Mouse (Mus musculus): ENCODE measurements at regions not wholly inside any gene's neighbourhood (a gene's known extent, or its start where the extent isn't known, plus 50 kb on each side); places are given as distances from the start of the nearest gene placed in this dataset.

DNA sequence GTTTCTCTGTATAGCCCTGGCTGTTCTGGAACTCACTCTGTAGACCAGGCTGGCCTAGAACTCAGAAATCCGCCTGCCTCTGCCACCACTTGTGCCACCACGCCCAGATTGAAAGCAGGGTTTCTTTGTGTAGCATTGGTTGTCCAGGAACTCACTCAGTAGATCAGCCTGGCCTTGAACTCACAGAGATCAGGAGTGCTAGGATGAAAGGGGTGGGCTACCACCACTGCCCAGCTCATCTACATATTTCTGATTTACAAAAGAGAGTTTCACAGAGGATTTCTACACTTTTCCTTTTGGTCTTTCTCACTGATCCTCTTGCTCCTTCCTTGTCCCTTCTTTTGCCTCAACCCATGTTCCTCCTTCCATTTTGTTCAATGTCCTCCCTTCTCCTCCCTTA lies 53.1 kb upstream of the Lbx1 start:
- DNase-seq, result no peak

DNA sequence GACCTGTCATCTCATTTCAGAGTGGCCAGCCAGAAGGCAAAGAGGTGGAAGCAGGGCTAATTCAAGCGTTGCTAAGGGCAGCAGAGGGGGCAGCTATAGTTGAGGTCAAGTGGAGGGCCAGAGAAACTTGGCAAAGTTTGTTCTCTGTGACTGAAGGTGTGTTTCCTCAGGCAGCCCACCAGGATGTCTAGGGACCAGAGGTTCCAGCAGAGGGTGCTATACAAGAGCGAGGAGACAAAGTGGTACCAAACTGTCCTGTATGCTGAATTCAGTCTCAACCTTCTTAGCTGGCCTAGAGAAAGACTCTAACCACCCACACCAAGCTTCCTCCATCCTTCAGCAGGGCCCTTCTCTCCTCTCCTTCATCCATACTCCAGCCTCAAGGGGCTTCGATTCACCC lies 62.2 kb upstream of the Lbx1 start:
- DNase-seq, result no peak

- no peak for DNase-seq
Observed at GRCm38 (mm10) chr19:45299341-45299740, 63.7 kb upstream of the Lbx1 start.

- DNase-seq, result no peak
Observed at GRCm38 (mm10) chr19:45299768-45300167, 63.8 kb upstream of the Btrc start.

GRCm38 (mm10) chr19:45300691-45301431 lies 62.7 kb upstream of the Btrc start:
- peak in 1 of 2 experiments; percentile 39 for DNase-seq

GRCm38 (mm10) chr19:45301432-45301732 lies 62.2 kb upstream of the Btrc start:
- DNase-seq, result no peak

DNA sequence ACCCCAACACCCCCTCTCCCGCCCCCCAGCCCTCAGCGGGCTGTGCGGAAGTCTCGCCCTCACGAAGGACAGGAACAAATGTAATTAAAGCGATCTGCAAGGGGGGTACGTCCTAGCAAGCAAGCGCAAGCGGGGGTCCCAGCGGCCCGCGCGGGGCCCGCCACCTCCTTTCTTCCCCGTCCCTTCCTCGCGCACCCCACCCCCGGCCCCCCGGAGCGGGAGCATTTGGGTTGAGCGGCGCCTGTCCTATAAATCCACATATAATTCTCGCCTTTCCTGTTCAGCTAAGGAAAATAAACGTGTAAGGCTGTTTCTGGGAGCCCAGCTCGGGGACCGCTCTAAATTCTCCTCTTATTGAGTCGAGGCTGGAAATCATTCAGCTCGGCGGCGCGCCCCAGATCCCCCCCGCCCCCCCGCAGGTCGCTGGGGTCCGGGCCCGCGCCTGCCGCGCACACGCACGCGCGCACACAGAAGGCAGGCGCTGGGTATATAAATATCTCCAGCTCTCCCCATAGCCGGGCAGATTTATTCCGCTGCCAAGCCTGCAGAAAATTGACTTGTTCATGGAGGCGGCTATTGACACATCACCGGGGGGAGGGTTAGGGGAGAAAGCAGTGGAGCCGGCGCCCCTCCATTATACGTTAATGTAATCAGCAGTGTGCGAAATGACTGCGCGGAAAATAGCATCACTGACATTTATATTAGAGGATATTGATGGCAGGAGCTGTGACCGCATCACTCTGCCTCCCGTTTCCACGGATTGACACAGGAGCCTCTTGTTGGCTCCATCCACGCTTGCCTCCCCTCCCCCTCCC lies 61.6 kb upstream of the Btrc start:
- DNase-seq, result peak in 1 of 2 experiments; percentile 21

DNA sequence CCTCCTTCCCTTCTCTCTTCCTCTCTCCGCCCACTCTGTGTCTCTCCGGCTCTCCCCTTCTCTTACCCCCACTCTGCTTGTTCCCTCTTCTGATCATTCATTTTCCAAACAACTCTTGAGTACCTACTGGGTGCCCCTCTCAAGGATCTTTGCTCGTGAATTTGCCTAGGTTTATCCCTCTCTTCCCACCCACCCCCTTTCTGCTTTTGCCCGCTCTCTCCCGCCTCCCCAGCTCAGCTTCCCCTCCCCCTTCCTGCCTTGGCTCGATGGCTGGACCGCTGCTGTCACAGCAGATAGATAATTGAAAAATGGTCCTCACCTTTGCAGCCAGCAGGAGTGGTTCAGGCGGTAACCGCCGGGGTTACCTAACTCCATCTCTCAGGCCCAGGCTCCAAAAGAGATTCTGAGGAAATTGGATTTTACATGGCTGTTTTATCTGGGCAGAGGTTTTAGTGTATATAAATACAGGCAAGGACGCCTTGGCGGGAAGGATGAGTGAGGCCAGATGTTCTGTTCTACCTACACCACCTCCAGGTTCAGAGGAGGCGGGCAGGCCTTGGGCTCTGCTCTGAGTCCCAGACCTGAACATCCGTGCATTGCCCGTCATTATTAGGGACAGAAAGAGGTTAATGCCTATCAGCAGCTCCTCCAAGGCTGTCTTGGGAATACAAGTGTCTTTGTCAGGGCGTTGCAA lies 60.8 kb upstream of the Btrc start:
- no peak for DNase-seq

DNA sequence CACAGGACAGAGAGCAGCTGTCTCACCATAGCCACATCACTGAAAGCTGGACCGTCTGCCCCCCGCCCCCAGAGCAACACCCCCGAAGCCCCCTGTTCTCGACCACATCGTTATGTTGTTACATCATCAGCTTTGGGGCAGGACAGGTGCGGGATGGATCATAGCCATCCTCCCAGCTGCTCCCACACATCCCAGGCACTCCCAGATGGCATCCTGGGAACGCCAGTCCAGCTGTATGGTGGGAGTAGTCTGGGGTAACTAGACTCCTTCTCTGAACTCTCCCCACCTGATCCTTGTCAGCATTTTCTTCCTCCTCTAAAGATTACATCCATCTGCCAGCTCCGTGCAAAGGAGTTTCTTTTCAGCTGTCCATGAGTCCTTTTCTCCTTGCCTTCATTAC lies 59.0 kb upstream of the Btrc start:
- no peak for DNase-seq

DNA sequence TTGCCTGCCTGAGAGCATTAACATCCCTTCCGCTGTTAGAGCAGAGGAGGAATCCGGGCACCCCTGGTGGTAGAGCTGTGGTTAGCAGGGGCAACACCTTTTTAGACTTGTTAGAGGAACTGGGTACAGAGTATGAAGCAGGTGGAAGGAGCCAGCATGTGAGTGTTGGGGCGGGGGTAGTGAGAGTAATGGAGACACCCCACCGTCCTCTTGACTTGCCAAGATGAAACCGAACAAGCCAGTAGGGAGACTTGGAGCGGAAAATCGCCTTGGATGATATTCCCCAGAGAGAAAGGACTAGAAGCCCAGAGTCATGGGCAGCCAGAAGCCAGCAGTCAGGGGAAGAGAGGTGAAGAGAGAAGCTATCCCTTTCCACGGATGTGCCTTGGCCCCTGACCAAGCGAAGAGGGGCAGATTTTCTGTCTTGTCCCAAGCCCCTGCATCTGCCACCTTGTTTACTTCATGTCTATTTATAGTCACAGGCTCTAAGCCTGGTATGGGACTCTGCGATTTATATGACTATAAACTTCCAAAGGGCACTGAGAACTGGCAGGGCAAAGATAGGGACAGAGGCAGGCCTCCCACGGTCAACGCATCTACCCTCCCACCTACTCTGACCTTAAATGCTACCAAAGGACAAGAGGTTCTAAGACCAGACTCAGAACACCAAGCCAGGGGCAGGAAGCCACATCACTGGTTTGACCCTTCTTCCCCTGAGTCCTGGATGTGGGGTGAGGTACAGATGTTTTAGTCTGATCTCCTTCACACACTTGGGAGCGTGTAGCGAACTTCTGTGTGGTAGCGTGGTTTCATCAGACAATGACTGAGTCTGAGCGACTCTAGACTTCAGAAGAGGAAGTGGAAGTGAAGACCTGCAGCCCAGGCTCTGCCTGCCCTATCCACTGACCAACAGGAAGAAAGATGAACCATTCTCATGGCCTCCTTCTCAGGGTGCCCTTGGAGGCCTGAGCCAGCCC lies 55.9 kb upstream of the Btrc start:
- DNase-seq, result peak in 1 of 2 experiments; percentile 33

DNA sequence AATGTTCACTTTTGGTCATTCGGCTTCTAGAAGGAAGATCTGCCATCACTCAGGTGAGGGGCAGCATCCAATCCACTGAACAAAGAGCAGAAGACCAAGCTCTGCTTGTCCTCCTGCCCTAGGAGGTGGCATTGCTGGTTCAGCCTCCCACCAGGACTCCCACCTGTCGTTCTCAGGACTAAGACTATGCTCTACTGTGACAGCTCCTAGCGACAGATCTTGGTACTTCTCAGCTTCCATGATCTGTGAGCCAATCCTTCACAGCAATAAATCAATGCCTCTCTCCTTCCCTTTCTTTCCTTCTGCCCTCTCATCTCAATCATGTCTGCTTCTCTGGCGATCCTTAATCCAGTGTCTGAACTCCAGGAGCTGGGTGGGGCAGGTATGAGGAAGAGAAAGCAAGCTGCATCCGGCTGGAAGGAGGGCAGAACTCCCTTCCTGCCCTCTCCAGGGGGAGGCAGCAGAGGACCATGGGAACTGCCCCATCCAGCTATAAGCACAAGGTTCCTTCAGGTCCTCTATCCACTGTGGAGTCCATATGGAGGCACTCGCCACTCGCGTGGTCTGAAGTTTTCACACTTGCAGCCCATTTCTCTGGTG lies 54.8 kb upstream of the Btrc start:
- DNase-seq, result peak in 1 of 2 experiments; percentile 71

DNA sequence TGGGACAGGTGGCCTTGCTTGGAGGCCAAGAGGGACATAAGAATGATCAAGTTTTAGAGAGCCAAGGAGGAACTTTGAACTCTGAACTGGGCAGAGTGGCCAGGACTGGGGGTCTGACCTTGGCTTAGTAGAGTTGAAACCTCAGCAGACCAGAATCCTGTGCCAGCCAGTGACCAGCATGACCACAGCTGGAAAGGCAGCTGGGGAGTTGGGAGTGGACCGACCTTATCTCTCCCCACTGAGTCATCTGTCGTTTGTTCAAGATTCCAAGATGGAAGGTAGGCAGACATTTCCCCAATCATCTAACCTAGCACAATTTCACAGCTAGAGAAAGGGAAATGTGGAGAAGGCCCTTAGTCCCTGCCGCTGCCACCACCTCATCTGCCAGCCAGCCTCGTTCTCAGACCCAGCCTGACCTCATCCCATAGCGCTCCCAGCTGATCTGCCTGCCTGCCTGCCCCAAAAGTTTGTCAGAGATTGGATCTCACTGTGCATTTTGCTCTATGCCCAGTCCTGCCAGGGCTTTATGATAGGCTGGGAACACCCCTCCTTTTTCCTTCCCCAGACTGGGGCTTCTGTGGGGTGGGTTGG lies 53.1 kb upstream of the Btrc start:
- DNase-seq, result no peak

- DNase-seq, result peak; percentile 63 to 78
Observed at GRCm38 (mm10) chr19:45310944-45311603, 52.5 kb upstream of the Btrc start.

DNA sequence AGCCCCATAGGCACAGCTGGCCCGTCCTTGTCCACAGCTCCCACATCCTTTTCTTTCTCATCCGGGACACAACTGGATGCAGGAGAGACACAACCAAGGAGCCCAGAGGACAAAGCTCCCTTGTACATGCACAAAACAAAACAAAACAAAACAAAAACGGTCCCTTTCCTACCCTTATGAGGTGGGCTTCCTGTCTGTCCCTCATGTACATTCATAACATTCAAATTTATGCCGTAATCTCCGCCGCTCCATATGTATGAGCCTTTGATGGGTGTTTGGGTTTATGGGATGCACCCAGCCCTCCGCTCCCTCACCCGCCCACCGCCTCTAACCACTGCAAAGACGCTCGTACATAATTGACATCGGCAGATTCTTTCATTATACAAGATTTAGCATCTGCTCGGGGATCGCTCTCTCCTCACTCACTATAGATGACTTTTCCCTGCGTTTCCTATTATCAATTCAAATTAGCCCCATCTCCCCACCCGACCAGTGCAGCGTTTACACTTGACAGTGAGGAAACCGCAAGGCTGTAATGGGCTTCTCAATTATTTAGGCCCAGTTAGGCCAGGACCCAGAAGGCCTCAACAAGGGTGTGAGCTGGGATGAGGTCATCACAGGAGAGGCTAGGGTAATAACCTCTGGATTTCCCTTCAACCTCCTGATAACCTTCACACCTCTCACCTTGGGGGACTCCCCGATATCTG lies 51.5 kb upstream of the Btrc start:
- DNase-seq, result no peak

DNA sequence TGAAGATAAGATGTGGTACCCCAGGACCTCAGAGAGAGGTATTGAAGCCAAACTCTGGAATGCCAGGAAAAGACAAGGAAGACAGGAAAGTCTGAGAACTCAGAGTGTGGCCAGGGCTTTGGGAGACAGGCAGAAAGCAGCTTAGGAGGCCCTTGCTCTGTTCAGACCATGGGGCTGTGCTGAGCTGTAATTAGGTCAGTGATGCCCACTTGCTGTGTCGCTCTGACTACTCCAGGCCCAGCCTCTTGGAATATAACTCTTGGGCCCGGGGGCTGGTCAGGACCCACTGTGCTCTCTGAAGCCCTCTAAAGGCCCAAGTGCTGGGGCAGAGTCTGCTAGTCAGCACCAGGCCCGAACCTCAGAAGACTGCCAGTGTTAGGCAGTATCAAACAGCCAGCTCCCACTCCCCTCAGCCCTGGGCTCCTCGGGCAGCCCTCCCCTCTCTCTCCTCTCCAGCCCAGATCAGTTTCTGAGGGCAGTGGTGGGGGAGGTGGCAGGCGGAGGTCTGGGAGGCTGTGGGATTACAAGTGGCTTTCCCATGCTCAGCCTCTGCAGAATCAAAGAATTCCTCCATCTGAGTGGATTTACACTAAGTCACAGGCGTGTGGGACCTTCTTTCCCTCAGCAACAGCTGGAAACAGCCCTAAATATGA lies 50.7 kb upstream of the Btrc start:
- no peak for DNase-seq
